Mouse (Mus musculus) heart, adult 11 months (tissue): ENCODE results near the gene Gm20509.
"Not testable (repeated sequence)": the region's sequence is repeated elsewhere in the genome, so short reads cannot be mapped to it uniquely, and the experiment has no call there.

Experiments
- DNase-seq: peaks from one replicate; pipeline ENCODE4 v3.0.0; 2022

Gene Gm20509

GRCm38 (mm10) chr9:73103159-73103879, 1.0 kb downstream of the Gm20509 start:
- DNase-seq: peak; percentile 92

DNA sequence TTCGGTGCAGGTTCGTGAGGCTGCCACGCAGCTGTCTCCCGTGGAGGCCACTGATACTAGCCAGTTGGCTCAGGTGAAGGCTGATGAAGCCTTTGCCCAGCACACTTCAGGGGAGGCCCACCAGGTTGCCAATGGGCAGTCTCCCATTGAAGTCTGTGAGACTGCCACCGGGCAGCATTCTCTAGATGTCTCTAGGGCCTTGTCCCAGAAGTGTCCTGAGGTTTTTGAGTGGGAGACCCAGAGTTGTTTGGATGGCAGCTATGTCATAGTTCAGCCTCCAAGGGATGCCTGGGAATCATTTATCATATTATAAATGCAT, 1.6 kb downstream of the Gm20509 start:
- no peak for DNase-seq

DNA sequence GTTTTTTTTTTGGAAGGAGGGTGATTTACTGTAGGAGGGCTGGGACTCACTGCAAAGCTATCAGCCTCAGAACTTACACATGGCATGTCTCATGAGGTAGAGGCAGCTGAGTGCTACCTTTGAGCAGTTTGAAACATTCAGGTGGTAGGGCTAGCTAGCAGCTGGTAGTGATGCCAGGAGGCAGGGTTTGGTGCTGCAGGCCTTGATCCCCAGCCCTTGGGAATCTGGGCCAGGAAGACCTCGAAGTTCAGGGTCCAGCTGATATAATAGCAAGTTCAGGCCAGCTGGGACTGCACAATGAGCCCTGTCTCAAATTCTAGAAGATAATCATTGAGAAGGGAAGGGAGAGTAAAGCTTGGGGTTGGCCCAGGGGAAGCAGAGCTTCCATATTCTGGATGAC, 2.9 kb downstream of the Gm20509 start:
- DNase-seq: no peak

GRCm38 (mm10) chr9:73105771-73106170, 3.5 kb downstream of the Gm20509 start:
- no peak for DNase-seq

- peak; percentile 99 for DNase-seq
Observed at GRCm38 (mm10) chr9:73112919-73113906, 10.9 kb downstream of the Gm20509 start, which contains the start of gene Rsl24d1. Gene Rsl24d1, plus strand, starts transcription at chr9:73113426.

GRCm38 (mm10) chr9:73116704-73117103, 14.4 kb downstream of the Gm20509 start:
- not testable (repeated sequence) for DNase-seq

- no peak for DNase-seq
Observed at GRCm38 (mm10) chr9:73118012-73118411, 15.7 kb downstream of the Gm20509 start.

- no peak for DNase-seq
Observed at GRCm38 (mm10) chr9:73121735-73122134, 19.5 kb downstream of the Gm20509 start.

GRCm38 (mm10) chr9:73125043-73125570, 22.8 kb downstream of the Gm20509 start:
- no peak for DNase-seq

GRCm38 (mm10) chr9:73127457-73127856, 25.2 kb downstream of the Gm20509 start:
- no peak for DNase-seq

- DNase-seq: no peak
Observed at GRCm38 (mm10) chr9:73129875-73130274, 27.6 kb downstream of the Gm20509 start.

GRCm38 (mm10) chr9:73130529-73130928, 28.3 kb downstream of the Gm20509 start:
- no peak for DNase-seq

- no peak for DNase-seq
Observed at GRCm38 (mm10) chr9:73137341-73137886, 35.1 kb downstream of the Gm20509 start.

GRCm38 (mm10) chr9:73154347-73154746, 52.1 kb downstream of the Gm20509 start:
- DNase-seq: no peak

DNA sequence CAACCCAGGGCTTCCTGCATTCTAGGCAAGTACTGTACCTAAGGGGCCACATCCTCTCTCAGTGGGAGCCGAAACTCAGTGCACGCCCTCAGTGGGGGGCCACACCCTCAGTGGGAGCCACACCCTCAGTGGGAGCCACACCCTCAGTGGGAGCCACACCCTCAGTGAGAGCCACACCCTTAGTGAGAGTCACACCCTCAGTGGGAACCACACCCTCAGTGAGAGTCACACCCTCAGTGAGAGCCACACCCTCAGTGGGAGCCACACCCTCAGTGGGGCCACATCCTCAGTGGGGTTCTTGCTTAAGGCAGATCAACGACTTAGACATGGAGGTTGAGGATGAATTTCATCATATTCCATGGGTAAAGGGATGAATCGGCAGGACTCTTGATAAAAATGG, 55.7 kb downstream of the Gm20509 start:
- no peak for DNase-seq

DNA sequence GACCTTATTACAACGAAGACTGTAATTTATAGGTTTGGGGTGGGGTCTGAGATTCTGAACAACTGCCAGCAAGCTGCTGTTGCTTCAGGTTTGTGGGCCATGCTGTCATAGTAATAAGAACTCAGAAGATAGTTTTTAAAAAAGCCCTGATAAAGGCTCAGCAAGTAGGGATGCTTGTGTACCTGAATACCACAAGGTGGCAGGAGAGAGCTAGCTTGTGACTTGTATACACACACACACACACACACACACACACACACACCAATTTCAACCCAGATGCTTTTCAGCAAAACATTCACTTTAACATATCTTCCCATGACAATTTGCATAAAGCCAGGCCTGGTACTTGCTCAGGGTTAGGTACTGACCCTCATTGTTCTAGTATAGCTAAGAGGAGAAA, 57.0 kb downstream of the Gm20509 start:
- DNase-seq: no peak

DNA sequence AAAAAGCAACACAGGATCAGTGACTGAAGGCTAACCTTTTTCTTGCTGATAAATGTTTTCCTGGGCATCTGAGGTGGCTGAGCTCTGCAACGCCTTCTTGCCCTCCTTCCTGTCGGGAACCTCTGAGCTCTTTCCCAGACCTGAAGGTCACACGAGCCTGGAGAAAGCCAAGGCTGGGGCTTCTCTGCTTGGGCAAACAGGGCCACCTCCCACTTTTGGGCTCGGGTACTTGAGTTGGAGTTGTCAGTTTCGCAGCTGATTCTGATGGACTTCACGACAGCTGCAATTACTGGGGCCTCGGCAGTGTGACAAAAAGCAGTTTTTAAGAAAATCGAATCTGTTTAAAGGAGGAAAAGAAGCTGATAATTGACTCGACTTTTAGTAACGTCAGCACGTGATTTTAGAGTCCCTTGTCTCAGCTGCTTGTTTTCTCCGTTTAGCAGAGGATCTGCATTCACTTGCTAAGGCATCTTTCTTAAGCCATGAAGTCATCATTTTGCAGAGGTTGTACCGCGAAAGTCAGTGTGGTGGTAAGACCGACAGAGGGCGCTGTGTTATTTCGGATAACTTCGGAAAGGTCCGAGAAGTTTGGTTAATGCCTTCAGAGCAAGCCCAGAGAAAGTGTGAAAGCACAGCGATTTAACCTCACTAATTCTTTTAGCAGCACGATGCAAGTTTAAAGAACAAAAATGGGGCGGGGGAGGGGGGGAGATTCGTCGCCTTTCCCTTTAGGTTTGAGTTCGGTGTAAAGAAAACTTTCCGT, 60.5 kb downstream of the Gm20509 start:
- DNase-seq: no peak

- no peak for DNase-seq
Observed at GRCm38 (mm10) chr9:73165631-73166030, 63.4 kb downstream of the Gm20509 start.
